Mouse (Mus musculus): ENCODE measurements at regions not wholly inside any gene's neighbourhood (a gene's known extent, or its start where the extent isn't known, plus 50 kb on each side); places are given as distances from the start of the nearest gene placed in this dataset.

DNA sequence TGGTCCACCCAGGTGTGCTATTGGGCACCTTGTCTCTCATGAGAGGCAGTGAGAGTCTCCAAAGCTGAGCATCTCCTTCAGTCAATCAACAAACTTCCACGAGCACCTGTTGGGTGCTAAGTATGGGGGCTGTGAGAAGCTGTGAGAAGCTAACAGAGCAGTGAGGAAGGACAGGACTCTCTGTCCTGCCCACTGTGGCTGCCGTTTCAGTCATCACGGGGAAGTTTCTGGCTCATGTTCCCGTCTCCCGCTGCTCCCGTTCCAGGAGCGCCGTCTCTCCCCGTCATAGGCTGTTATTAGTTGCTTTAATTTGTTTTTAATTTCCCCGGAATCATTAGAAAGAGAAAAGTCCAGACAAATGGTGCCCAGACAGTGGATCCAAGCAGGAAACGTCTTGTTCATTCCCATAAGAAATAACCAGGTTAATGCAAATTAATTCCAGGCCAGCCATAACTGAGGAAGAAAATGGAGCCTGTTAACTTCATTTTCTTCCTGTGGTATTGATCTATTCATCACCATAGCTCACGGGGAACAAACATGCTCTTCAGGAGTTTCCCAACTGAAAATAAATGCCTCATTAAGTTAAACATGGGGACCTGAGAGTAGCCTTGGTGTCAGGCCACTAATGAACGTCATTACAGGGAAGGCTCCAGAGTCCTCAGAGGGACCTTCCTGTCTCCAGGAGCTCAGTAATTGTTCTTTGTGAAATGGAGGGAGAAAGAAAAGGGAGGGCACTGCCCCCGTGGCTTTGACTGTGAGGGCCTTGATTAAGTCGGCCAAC, 70.3 kb downstream of the Matn1 start:
- no peak for DNase-seq (ENCODE audit: low spot score)

GRCm38 (mm10) chr4:131015156-131015555, 71.0 kb downstream of the Matn1 start:
- no peak for DNase-seq (ENCODE audit: low spot score)

DNA sequence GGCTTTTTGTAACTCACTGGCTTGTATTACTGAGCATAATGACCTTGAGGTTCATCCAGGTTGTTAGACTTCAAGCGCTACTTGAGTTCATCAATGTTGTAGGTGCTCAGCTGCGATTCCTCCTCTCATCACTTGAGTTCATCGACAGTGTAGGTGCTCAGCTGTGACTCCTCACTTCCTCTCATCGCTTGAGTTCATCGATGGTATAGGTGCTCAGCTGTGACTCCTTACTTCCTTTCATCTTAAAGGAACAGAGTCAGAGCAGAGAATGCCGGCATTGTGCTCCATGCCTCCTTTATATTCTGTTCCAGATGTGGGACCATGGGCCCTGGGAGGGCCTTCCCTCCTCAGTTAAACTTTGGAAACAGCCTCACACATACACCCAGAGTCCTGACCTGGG, 79.4 kb downstream of the Matn1 start:
- DNase-seq (ENCODE audit: low spot score), result no peak

DNA sequence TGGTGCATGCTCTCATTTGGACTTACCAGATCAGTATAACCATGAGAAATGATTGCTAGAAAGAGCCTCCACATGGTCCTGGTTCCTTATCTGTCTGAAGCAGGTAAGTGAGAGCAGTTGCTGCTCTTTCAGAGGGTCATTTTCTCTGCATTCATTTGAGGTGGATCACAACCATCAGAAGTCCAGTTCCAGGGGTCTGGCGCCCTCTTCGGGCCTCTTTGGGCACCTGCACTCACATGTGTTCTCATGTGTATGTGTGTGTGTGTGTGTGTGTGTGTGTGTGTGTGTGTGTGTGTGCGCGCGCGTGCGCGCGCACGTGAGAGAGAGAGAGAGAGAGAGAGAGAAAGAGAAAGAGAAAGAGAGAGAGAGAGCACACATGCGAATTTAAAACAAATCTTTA, 92.1 kb downstream of the Matn1 start:
- DNase-seq (ENCODE audit: low spot score), result no peak

GRCm38 (mm10) chr4:131037179-131037578, 93.0 kb downstream of the Matn1 start:
- no peak for DNase-seq (ENCODE audit: low spot score)

DNA sequence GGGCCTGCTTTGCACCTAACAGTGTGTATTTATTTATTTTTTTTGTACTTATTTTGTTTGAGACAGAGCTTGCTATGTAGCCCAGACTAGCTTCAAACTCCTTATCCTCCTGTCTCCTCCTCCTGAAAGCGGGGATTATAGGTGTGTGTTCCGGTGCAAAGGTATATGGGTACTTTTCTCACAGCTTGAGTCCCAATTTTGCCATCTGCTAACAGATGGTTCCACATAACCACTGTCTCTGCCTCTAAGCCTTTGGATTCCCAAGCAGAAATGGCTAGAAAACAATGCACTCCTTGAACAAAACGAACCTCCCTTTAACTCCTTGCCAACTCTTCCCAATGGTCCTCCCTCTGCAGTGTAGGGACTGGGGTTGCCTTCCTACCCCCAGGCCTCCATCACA, 95.5 kb downstream of the Matn1 start:
- no peak for DNase-seq (ENCODE audit: low spot score)

GRCm38 (mm10) chr4:131041210-131041609, 97.0 kb downstream of the Matn1 start:
- no peak for DNase-seq (ENCODE audit: low spot score)

GRCm38 (mm10) chr4:131046101-131046500, 101.9 kb downstream of the Matn1 start:
- no peak for DNase-seq (ENCODE audit: low spot score)

- no peak for DNase-seq (ENCODE audit: low spot score)
Measured at GRCm38 (mm10) chr4:131046969-131047650, 102.9 kb downstream of the Matn1 start.

GRCm38 (mm10) chr4:131056293-131056692, 112.1 kb downstream of the Matn1 start:
- no peak for DNase-seq (ENCODE audit: low spot score)

- no peak for DNase-seq (ENCODE audit: low spot score)
Measured at GRCm38 (mm10) chr4:131059572-131059971, 115.4 kb downstream of the Matn1 start.

GRCm38 (mm10) chr4:131060191-131060680, 116.1 kb downstream of the Matn1 start:
- DNase-seq (ENCODE audit: low spot score), result no peak

DNA sequence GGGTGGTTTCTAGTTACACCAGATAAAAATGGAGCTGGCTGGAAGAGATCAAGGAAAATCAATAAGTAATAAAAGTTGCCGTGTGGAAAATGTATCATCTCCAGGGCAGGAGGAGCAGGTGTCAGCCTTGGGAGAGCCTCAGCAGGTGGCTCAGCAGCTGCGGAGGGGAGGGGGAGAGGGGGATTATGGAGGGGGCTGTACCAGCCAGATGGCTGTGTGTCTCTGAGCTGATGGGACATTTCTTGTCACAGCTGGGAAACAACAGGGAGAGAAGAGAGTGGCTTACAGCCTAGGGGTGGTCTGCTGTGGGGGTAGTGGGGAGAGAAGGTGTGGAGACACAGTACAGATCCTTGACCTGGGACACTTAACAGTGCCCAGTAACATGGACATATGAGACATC, 116.5 kb downstream of the Matn1 start:
- DNase-seq (ENCODE audit: low spot score), result no peak

GRCm38 (mm10) chr4:131062592-131062991, 118.4 kb downstream of the Matn1 start:
- DNase-seq (ENCODE audit: low spot score), result no peak

GRCm38 (mm10) chr4:131066186-131066939, 122.2 kb downstream of the Matn1 start:
- no peak for DNase-seq (ENCODE audit: low spot score)

- DNase-seq (ENCODE audit: low spot score), result no peak
Measured at GRCm38 (mm10) chr4:131070566-131070965, 126.4 kb downstream of the Matn1 start.

GRCm38 (mm10) chr4:131072623-131073022, 128.4 kb downstream of the Matn1 start:
- no peak for DNase-seq (ENCODE audit: low spot score)

GRCm38 (mm10) chr4:131073420-131073819, 129.2 kb downstream of the Matn1 start:
- no peak for DNase-seq (ENCODE audit: low spot score)

GRCm38 (mm10) chr4:131075326-131075932, 131.2 kb downstream of the Matn1 start:
- DNase-seq (ENCODE audit: low spot score), result no peak

DNA sequence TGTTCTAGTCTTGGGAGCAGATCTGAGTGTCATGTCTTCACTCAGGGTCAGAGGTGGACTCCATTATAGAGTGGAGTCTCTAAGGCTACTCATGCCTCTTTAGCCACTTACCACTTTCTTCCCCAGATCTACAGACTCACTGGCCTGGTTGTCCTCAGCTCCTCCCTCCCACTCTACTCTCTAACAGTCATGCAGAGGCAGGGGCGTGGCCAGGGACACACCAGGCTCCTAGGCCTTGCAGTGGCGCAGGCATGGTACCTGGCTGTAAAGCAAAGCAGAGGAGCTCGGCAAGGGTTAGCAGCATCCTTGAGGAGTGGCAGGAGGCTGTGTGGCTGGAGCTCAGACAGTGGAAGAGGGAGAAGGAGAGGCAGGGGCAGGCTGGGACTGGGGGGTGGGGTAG, 132.4 kb downstream of the Matn1 start:
- DNase-seq (ENCODE audit: low spot score), result no peak

GRCm38 (mm10) chr4:131080113-131080512, 135.9 kb downstream of the Matn1 start:
- no peak for DNase-seq (ENCODE audit: low spot score)

GRCm38 (mm10) chr4:131083405-131083804, 139.2 kb downstream of the Matn1 start:
- no peak for DNase-seq (ENCODE audit: low spot score)

All from adipocyte (in vitro differentiated cells).